Mouse (Mus musculus) cerebellum, postnatal 10 days (tissue): ENCODE measurements around the gene Pars2.
A peak's percentile ranks its signal among the peaks of the same experiment; 100 is the strongest.

Experiments
- DNase-seq, 2 experiments: peaks; one replicate each; pipeline ENCODE4 v3.0.0; 2021; ENCODE audit warnings: mixed read lengths in 2 of 2

The Pars2 gene

DNA sequence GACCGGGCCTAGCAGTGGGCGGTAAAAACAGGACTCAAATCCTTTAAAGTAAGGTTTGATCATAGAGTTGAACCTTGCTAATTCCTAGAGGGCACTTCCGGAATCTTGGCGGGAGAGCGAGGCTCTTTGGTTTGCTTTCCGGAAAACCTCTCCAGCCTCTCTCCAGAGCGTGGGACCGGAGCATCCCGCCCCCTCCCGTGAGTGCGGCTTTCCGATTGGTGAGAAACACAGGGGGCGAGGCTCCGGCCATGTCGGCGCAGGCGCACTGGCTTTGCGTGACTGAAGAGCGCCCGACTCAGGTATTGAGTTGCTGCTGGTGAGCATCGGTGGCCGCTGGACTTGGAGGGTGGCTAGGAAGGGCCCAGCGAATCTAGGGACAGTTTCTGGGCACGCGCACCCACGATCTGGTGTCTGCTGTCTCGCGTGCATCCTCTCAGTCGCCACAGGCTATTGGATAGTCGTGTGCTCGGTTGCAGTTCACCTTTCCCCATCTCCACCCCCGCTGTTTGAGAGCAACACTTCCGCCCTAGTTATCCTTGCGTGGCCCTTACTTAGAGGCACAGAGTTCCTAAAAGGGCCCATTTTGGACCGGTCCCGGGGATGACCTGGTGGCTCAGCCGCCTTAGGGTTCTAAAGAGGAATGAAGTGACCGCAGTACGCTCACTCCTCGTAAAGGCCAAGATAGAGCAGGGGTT, at the start of gene Pars2:
Gene Pars2 (plus strand): TSS at position 237 of the 695 bp plus-strand sequence.
- peak; percentile 99 for DNase-seq

DNA sequence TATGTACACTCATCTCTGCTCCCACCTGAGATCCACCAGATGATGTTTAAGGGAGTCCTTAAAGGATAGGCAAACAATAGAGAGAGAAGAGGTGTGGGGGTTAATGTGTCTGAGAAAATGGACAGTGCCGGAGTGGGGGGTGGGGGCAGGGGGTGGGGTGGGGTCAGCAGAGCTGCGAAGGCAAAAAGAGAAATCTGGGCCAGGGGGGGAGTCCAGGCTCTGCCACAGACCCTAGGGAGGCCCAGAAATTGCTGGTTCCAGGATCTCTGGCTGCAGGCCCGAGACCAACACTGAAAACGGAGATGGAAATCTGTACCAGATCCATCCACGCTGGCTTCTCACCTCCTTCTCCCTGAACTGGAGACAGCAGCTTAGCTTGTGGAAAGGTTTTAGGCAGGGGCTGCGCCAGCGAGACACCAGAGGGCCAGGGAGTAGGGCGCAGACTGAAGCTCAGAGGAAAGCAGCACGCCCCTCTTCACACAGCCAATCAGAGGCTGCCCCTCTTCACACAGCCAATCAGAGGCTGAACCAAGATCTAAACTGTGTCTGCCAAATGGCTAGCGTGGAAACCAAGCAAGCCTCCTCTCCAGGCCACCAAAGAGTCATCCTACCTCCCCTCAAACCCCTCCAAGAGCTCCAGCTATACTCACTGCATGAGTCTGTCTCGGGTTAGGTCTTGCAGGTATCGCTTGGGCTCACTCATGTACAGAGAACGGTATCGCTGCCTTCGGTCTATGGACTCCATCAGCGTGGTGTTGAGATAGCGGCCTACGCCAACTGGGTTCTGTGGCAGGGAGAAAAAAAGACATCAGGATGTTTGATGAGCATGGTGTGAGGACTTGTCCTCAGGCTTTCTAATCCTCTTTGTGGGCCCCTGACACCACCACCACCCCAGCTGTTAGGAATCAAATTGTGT, 44.0 kb upstream of the Pars2 start:
- peak; percentile 47 to 61 for DNase-seq

DNA sequence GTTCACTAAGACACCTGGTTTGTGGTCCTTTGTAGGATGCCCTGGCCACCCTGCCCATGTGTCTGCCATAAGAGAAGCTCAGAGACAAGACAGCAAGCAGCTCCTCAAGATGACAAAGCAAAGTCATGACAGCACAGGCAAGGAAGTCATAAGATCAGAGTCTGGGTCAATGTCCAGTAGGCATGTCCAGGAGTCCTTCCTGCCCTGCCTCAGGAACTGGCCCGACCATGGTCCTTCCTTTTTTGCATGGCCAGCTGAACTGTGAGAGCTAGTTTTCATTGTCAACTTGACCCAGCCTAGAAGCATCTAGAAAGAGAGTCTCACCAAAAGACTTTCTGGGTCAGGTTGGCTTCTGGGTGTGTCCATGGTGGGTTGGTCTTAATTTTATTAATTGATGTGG, 43.0 kb upstream of the Pars2 start:
- DNase-seq, result no peak

DNA sequence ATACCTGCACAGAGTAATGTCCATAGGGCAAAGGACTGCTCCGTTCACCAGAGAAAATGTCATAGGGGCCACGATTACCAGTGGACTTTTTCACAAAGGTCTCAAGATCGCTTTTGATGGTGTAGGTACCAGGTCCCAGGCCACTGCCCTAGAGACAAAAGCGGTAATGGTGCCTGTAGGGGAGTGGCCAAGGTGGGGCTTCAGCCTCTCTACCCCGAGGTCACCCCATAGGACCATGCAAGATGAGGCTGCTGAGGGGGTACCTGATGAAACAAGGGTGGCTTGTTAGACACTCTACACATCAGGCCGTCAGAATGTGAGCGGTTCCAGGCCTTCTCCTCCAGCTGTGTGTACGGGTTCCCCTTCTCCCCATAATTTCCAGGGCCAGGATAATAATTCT, 37.8 kb upstream of the Pars2 start:
- no peak for DNase-seq

DNA sequence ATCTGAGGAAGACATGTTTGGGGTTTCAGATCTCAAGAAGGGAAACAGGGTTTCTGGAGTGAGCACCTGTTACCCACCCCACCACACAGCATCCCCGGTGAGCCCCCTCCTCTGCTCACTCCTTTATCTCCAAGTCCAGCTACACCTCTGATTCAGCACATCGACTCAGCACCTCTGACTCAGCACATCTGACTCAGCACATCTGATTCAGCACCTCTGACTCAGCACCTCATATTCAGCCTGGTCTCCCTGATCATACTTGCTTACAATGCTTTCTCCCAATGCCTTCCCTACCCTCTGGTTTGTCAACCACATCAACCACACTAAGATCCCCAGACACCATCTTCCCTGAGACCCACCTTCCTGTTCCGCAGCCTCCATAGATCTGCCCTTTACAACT, 37.3 kb upstream of the Pars2 start:
- DNase-seq, result peak in 1 of 2 experiments; percentile 9

DNA sequence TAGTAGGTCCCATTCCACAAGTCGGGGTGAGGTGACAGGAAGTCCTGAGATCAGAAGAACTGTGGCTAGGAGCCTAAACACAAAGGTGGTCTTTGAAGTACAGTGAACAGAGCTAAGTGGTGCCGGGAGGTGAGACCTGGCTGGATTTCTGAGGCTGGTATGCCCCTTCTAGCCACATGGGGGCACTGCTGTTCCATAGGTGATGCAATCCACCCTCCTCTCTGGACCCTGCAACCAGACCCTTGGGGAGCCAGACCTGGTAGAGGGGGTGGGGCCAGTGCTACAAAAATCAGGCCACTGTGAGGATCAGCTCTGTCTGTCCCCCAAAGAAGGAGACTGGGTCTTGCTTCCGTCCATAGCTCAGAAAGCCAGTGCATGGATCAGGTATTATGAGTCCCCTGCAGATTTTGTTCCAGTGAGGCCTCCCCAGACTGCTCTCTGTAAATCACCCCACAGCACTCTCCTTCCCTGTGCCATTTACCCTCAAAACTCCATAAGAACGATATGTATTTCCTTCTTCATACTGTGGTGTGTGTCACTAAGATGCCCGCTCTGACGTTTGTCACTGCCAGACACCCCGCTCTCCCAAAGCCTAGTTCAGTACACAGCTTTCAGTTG, 36.6 kb upstream of the Pars2 start:
- DNase-seq, result peak; percentile 93 to 95

DNA sequence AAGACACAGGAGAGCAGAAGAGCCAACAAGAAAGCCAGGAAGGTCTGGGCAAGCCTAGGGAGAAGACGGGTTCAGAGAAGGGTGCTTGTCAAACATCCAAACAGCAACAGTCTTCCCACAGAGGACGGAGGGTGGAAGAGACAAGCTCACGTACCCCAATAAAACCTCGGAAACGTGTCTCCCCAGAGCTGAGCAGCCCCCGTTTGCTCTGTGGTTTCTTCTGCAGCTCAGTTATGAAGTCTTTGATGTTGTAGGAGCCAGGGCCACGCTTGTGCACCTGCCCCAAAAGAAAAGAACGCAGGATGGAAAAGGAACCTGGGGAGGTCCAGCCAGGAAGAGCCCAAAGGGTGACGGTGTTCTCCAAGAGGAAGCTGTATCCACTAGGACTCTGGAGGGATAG, 36.0 kb upstream of the Pars2 start:
- no peak for DNase-seq

DNA sequence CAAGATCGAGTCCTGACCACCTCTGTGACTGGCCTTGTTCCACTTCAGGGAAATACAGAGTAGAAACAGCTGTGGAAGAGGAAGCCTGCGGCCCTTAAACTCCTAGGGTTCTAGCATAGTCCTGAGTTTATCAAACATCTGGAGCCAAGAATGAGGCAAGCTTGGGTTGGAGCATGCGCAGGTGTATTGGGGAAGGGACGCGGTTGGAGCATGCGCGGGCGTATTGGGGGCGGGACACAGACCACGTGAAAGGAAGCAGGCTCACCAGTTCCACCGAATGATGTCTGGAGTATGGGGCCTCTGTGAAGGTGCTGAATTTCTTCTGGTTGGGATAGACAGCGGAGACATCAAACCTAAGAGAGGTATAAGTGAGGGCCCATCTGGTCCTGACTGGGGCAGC, 35.2 kb upstream of the Pars2 start:
- no peak for DNase-seq

DNA sequence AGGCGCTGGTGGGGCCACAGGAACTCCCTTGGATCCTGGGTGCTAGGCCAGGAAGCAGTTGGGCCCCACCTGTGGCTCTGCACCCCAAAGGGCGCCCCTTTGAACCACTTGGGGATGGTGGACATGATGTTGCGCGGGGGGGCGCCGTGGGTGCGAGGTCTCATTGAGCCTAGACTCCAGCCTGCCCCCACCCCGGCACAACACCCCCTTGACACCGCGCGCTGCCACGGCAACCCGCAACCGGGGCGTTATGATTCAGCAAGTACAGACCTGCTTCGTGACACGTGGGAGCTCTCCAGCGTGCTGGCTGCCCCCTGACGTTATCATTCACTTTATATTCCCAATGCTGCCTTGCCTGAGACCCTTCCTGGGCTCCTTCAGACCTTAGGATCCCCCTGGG, 33.8 kb upstream of the Pars2 start, which contains the start of gene Lexm:
Gene Lexm (minus strand): TSS at position 186 of the 400 bp plus-strand sequence.
- DNase-seq, result peak in 1 of 2 experiments; percentile 26

DNA sequence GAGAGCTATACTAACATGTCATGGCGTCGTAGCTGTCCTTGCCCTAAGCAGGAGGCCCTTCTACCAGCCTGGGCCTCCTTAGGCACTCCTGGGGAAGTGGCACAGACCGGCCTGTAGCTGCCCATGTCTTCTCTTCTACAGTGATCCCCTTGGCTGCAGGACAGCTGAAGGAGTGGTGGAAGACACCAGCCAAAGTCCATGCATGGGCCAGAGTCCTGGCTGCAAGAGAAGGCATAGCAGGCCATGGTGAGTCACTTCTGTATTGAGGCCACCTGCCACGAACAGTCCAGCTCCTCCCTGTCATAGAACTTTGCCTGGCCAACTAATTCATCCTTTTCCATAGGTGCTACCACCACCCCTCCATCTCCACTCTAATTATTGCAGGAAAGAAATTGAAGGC, 32.0 kb upstream of the Pars2 start:
- no peak for DNase-seq

DNA sequence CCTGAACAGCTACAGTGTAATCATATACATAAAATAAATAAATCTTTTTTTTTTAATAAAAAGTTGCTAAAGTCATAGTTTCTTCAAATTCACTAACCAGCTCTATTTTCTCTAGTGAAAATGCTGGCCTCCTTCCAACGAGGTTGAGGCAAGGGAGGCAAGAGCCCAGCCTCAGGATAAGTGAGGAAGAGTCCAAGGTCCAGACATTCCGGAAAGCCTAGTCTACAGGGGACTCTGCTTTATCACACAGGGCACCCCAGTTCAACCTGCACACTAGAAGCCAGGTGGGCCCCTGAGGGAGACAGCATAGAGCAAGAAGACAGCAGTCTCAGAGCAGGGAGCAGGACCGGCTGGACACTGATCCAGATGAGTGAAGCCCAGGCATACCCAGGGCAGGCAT, 29.4 kb upstream of the Pars2 start:
- peak; percentile 18 to 41 for DNase-seq

DNA sequence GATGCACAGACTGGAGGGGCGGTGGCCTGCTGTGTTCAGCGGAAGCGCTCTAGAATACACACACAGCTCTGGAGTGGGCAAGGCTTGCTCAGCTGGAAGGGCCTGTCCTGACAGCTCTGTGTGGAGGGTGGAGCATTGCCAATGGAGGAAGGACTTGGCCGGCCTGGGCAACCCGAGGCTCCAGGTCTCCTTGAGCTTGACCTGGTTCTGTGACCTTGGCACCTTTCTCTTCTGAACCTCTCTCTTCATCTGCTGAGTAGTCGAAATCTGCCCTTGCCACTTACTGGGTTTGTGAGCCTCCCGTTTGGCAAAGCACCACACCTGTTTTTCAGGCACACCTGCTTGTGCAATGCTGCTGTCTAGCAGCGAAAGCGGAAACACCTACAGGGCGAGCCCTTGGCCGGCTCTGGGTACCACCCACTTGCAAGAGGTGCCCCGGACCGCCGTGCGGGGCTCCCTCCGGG, 28.8 kb upstream of the Pars2 start, which contains the start of gene Ttc22:
Gene Ttc22 (plus strand): TSS at position 403 of the 464 bp plus-strand sequence.
- peak; percentile 74 to 80 for DNase-seq

DNA sequence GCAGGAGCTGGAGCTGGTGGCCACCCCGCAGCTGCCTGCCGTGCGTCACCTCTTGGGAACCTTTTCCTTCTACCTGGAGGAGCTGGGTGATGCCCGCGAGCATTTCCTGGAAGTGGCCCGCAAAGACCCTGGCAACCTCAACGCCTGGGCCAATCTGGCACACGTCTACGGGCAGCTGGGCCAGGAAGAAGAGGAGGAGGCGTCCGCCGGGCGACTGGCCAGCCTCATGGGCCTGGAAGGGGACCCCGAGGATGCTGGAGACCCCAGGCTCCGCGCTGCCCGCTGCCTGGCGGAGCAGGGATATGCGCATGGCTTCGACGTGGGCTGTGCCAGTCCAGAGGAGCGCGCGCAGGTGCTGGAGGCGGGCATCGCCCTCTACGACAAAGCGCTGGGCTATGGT, 28.2 kb upstream of the Pars2 start:
- DNase-seq, result peak; percentile 76 to 81

DNA sequence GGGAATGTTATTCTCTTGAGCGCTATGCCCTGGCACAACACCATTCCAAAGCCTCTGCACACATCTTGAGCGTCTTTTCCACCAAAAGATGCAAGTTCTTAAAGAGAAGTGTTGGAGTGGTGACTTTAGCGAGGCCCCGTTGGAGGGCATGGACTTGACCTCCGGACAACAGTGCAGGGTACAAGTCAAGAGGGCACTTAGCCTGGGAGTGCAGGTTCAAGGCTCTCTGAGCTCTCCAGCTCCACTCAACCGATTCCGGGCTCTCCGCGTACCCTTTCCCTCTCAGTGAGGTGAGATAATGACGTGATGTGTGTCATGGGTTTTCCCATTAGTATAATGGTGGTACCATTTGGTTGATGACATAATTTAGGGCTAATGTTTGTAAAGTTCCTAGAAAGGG, 26.6 kb upstream of the Pars2 start:
- DNase-seq, result no peak

DNA sequence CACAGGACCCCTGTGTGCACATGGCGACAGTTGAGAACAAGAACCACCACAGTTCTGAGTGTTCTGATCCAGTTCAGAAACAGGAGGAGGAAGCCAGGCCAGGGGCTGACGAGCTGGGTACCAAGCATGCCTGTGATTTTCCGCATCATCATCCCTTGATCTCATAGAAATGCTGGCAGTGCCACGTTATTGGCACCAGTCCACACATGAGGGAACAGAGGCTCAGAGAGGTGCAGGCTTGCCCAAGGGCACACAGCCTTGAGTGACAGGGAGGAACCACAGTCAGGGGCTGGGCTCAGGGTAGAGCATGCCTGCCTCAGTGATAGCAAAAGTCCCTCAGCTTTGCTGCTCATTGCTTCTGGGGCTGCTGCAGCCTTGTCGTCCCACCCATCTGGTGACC, 23.1 kb upstream of the Pars2 start:
- peak; percentile 67 to 68 for DNase-seq

DNA sequence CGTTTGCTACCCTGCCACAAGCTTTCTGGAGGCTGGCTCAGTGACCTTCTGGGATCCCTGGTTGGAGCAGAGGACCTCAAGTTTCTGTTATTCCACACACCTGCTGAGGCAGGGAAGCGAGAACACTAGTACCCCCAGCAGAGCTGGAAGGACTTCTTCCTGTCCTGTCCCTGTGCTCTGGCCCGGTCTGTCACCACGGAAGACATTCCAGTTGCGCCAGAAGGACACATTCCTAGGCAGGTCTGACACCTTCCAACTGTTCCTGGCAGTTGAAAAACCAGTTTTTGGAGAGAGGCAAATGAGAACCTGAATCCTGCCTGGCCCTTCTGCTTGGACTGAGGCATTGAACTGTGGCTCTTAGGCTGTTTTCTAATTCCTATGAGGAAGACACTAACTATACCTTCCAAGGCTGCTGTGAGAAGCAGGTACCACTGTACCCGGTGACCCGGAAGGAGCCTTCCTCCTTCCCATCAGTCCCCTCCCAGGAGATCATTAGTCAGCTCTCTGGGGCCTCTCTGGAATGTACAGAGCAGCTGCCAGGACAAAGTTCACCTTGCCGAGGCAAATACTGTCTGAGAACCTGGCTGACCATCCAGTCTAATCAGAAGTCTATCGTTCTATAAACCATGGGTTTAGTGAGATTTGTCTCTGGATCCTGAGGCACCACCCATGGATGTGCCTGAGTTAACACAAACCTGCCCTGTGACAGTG, 22.1 kb upstream of the Pars2 start:
- DNase-seq, result no peak

DNA sequence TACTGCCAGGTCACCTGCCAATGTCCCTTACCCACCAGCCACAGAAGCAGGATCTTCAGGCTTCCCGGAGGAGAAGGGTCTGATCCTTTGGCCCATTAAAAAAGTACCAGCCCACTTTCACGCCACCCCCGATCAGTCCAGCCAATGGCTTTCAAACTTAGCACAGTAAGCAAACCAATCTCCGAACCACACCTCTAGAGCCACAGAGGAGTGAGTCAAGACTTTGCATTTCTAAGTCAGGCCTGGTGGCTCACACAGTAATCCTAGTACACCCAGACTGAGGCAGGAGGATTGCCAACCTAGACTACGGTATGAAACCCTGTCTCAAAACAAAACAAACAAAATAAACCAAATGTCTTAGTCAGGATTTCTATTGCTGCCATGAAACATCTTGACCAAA, 21.5 kb upstream of the Pars2 start:
- DNase-seq, result no peak

DNA sequence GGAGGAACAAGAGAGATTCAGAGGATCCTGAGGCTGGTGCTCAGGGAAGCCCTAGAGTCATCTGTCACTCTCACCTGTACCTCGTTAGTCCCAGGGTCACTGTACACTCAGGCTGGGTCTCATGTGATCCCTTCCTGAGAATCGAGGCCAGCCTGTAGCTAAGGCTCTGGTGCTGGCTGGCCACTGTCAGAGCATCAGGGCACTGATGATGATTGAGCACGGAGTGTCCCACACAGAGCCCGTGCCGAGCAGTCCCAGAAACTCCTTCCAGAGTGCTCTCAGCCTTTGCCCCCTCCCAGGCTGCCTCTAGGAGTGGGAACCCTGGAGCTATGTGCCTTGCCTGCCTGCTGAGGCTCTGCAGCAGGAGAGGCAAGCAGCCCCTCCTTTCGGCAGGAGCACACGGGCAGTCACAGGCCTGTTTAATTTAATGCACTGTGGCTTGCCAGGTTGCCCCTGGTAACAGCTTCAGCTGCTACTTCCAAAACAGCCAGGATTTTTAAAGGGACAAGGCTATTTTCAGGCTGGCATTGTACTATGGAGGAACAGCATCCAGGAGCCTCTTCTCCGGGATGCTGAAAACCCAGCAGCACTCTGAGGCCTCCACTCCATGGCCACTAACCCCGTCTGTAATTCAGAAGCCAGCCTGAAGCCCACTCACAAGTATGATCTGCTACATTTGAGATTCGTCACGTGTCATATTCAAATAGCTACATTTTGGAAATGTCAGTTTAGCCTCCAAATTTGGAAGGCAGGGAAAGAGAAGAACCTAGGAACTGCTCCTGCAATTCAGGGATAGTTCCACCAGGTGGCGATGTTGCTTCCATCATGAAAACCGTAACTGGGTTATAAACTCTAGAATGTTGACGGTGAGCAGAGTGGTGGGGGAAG, 20.3 kb upstream of the Pars2 start:
- peak; percentile 90 to 93 for DNase-seq

DNA sequence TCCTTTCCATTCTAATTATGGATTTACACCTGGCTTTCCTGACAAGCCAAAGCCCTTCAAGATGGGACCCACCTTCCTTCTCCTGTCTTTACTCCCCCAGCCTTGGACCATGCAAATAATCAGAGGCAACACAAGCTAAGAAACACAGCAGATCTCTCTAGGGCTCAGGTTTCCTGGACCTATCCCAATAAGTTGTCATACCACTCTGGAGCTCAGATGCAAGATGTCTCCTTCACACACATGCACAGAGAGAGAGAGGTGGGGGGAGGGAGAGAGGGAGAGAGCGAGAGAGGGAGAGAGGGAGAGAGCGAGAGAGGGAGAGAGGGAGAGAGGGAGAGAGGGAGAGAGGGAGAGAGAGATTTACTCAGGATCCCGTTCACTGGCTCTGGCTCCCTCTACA, 18.6 kb upstream of the Pars2 start:
- DNase-seq, result peak in 1 of 2 experiments; percentile 32

DNA sequence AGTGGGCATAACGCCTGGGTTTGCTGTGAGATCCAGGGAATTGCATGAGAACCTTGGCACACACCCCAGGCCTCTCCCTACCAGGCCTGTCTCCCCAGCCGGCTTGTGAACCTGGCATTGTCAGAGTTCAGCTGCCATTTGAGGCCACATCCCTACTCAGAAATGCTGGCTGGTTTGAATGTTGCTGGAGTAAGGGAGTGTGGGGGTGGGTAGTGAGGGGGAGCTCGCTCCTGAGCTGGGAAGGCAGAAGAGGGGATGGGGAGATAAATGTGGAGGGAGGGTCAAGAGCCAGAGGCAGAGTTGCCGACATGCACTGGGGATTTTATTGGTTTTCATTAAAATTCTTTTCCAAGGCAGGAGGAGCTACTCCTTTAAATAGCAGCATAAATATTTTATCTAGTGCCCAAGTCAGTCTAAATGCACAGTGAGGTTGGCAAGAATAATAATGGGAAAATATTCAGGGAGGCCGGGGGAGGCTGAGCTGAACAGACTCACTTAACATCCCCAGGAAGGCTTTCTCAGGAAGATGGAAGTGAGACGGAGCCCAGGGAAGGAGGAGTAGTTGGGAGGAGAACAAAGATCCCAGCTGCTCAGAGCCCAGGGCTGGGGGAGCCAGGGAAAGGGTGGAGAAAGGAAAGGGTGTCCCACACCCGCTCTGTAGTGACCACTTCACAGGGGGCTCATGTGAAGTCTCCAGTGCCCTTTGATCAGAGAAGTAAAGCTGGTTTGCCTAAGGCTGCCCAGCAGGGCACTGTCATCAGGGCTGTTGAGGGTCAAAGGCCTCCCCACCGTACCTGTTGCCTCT, 17.4 kb upstream of the Pars2 start:
- DNase-seq, result peak; percentile 69 to 70

DNA sequence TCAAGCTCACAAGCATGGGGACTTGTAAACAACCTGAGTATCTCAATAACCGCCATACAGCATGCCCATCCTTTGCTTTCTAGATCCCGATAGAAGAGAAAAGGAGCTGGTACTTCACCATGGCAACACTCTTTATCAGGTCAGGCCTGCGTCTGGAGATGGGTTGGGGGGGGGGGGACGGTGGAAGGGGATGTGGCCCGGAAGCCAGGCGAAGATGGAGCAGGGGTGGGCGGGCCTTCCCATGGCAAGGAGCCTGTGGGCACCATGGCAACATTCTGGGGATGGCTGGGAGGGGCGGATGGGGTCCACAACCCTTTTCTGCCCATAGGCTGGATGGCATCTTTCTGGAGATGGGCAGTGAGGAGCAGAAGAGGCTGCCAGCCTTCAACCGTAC, 16.8 kb upstream of the Pars2 start:
- peak; percentile 60 to 68 for DNase-seq
